Mouse (Mus musculus) heart, embryonic 13.5 days (tissue): ENCODE data around the gene Mis12. TPM values are rescaled to one million over a fixed set of nuclear protein-coding genes. Genes with fewer than 3 reads are reported as not detected.

Source experiments
- ATAC-seq: fragments of 200-750 bp; cut with Nextera tagmentation; 2 replicates; pipeline ENCODE4 v1.8.0; 2017; ENCODE audit warnings: moderate TSS enrichment; ENCODE audit not compliant: insufficient number of reproducible peaks, low FRiP score, low TSS enrichment; ENCODE audit errors: extremely low read depth
- H3K27ac ChIP-seq: fragments of 300-500 bp; sonication (generic); replicated peaks from 2 replicates; pipeline ENCODE4 v1.5.1; 2015; ENCODE audit warnings: moderate library complexity, mild to moderate bottlenecking, inconsistent platforms
- H3K27me3 ChIP-seq: fragments of 300-500 bp; sonication (generic); replicated peaks from 2 replicates; pipeline ENCODE4 v1.6.1; 2015; ENCODE audit warnings: mild to moderate bottlenecking, inconsistent platforms
- H3K36me3 ChIP-seq: fragments of 300-500 bp; sonication (generic); 2 replicates; pipeline ENCODE4 v1.6.1; 2015; ENCODE audit warnings: mild to moderate bottlenecking, inconsistent platforms
- H3K4me1 ChIP-seq: fragments of 300-500 bp; sonication (generic); 2 replicates; pipeline ENCODE4 v1.6.1; 2015; ENCODE audit warnings: inconsistent platforms
- H3K4me2 ChIP-seq: fragments of 300-500 bp; sonication (generic); 2 replicates; pipeline ENCODE4 v1.6.1; 2015; ENCODE audit warnings: inconsistent platforms, mild to moderate bottlenecking, moderate library complexity
- H3K4me3 ChIP-seq: fragments of 300-500 bp; sonication (generic); 2 replicates; pipeline ENCODE4 v1.5.1; 2015; ENCODE audit warnings: moderate library complexity, mild to moderate bottlenecking, inconsistent platforms
- H3K9ac ChIP-seq: fragments of 300-500 bp; sonication (generic); 2 replicates; pipeline ENCODE4 v1.6.1; 2015; ENCODE audit warnings: inconsistent platforms, mild to moderate bottlenecking, moderate library complexity
- H3K9me3 ChIP-seq: fragments of 300-500 bp; sonication (generic); 2 replicates; pipeline ENCODE4 v1.6.1; 2016; ENCODE audit warnings: inconsistent platforms
- WGBS: fragments of 180-500 bp; shearing (Covaris S2); methylation state at CpG from one replicate; pipeline ENCODE4 v1.1.7; 2015; ENCODE audit warnings: mixed read lengths; 5-methylcytosine and 5-hydroxymethylcytosine counted together
- polyA plus RNA-seq: library from polyadenylated mRNA; unstranded; fragments of >200 nt; fragmentation: Nextera tagmentation; extraction: Ambion mirVana; gene quantifications from 2 replicates; pipeline ENCODE4 v1.2.1, GENCODE M21; 2015

Gene Mis12
- polyA plus RNA-seq, 1 experiment from 2014 or later, result 22.6 TPM

GRCm38 (mm10) chr11:71028280-71028679 lies 8.9 kb downstream of the Mis12 start:
- Histone ChIP-seq H3K27ac (no peak overlapping the region), H3K27me3 (no peaks in the 10 kb centered on the region), H3K4me2 (no peak overlapping the region), H3K36me3 (peaks cover 49% of the 10 kb centered on the region), H3K4me3 (no peak overlapping the region), H3K4me1 (peaks cover 15% of the 10 kb centered on the region), H3K9ac (no peak overlapping the region), H3K9me3 (no peaks in the 10 kb centered on the region)
- no peak for ATAC-seq
- WGBS, result 73% methylated on average over 3 of the region's 3 CpGs

- Histone ChIP-seq H3K4me3 (no peak overlapping the region), H3K4me2 (no peak overlapping the region), H3K27ac (no peak overlapping the region), H3K9me3 (no peaks in the 10 kb centered on the region), H3K4me1 (peaks cover 15% of the 10 kb centered on the region), H3K36me3 (peaks cover 39% of the 10 kb centered on the region), H3K9ac (no peak overlapping the region), H3K27me3 (no peaks in the 10 kb centered on the region)
- WGBS, result 77% methylated on average over 3 of the region's 3 CpGs
- ATAC-seq, result no peak
Observed at GRCm38 (mm10) chr11:71029403-71030118, 10.2 kb downstream of the Mis12 start.

- Histone ChIP-seq H3K9me3 (no peaks in the 10 kb centered on the region), H3K27ac (no peak overlapping the region), H3K36me3 (peaks cover 14% of the 10 kb centered on the region), H3K27me3 (no peaks in the 10 kb centered on the region), H3K4me2 (peak overlapping the region; percentile 94), H3K4me1 (peaks cover 15% of the 10 kb centered on the region), H3K9ac (peak overlapping the region; percentile 83), H3K4me3 (peak overlapping the region; percentile 71)
- ATAC-seq, result no peak
- WGBS, result 69% methylated on average over 7 of the region's 7 CpGs
Observed at GRCm38 (mm10) chr11:71032070-71032469, 12.7 kb downstream of the Mis12 start.

- H3K36me3 ChIP-seq, result peaks cover 8% of the 10 kb centered on the region
- 10% methylated on average over 26 of the region's 26 CpGs for WGBS
- peak; percentile 10; the same call in 1 of the 2 replicates for ATAC-seq
- peak overlapping the region; percentile 94 for H3K4me2 ChIP-seq
- H3K9ac ChIP-seq, result peak overlapping the region; percentile 83
- peak overlapping the region; percentile 71 for H3K4me3 ChIP-seq
- H3K4me1 ChIP-seq, result peaks cover 15% of the 10 kb centered on the region
- no peaks in the 10 kb centered on the region for H3K27me3 ChIP-seq
- H3K27ac ChIP-seq, result peak overlapping the region; percentile 70
- no peaks in the 10 kb centered on the region for H3K9me3 ChIP-seq
Observed at GRCm38 (mm10) chr11:71032491-71033162, 13.2 kb downstream of the Mis12 start.

GRCm38 (mm10) chr11:71033163-71033761 lies 13.9 kb downstream of the Mis12 start, which contains the start of gene 6330403K07Rik:
Gene 6330403K07Rik, minus strand, starts transcription at chr11:71033513.
- peak within 1 kb of the TSS; percentile 71 for H3K4me3 ChIP-seq
- H3K27me3 ChIP-seq, result no peaks in the 10 kb centered on the region
- WGBS, result 0% methylated on average over 30 of the region's 31 CpGs
- peak within 1 kb of the TSS; percentile 83 for H3K9ac ChIP-seq
- peaks cover 2% of the 10 kb centered on the region; the same call in 1 of the 2 replicates for H3K36me3 ChIP-seq
- ATAC-seq, result peak; percentile 64; the same call in 1 of the 2 replicates
- H3K27ac ChIP-seq, result peak within 1 kb of the TSS; percentile 70
- H3K9me3 ChIP-seq, result no peaks in the 10 kb centered on the region
- H3K4me1 ChIP-seq, result peaks cover 15% of the 10 kb centered on the region
- peak within 1 kb of the TSS; percentile 94 for H3K4me2 ChIP-seq

GRCm38 (mm10) chr11:71039526-71040298 lies 20.3 kb downstream of the Mis12 start:
- Histone ChIP-seq H3K4me3 (no peak overlapping the region), H3K4me1 (no peaks in the 10 kb centered on the region), H3K4me2 (no peak overlapping the region), H3K27me3 (no peaks in the 10 kb centered on the region), H3K27ac (no peak overlapping the region), H3K9ac (no peak overlapping the region), H3K9me3 (no peaks in the 10 kb centered on the region), H3K36me3 (no peaks in the 10 kb centered on the region)
- 91% methylated on average over 5 of the region's 5 CpGs for WGBS
- no peak for ATAC-seq

- no peak overlapping the region for H3K27ac ChIP-seq
- no peaks in the 10 kb centered on the region for H3K4me1 ChIP-seq
- no peaks in the 10 kb centered on the region for H3K27me3 ChIP-seq
- no peaks in the 10 kb centered on the region for H3K36me3 ChIP-seq
- H3K4me3 ChIP-seq, result no peak overlapping the region
- H3K9ac ChIP-seq, result no peak overlapping the region
- no peak overlapping the region for H3K4me2 ChIP-seq
- no peak for ATAC-seq
- WGBS, result 2% methylated on average over 1 of the region's 1 CpGs
- H3K9me3 ChIP-seq, result no peaks in the 10 kb centered on the region
Observed at GRCm38 (mm10) chr11:71052554-71052953, 33.1 kb downstream of the Mis12 start.

- 72% methylated on average over 1 of the region's 1 CpGs for WGBS
- no peak overlapping the region for H3K27ac ChIP-seq
- no peak overlapping the region for H3K4me3 ChIP-seq
- H3K9me3 ChIP-seq, result peaks cover 9% of the 10 kb centered on the region; the same call in 1 of the 2 replicates
- H3K9ac ChIP-seq, result no peak overlapping the region
- H3K4me2 ChIP-seq, result no peak overlapping the region
- no peak for ATAC-seq
- H3K27me3 ChIP-seq, result no peaks in the 10 kb centered on the region
- H3K36me3 ChIP-seq, result no peaks in the 10 kb centered on the region
- no peaks in the 10 kb centered on the region for H3K4me1 ChIP-seq
Observed at GRCm38 (mm10) chr11:71076342-71076741, 56.9 kb downstream of the Mis12 start.

Other genes with a start within 250 kb of the Mis12 start
- 0.13 TPM in 1 of 2 replicates, not detected in the other for gene Scimp, start 207.0 kb upstream of the Mis12 start, polyA plus RNA-seq
- 28.3 and 31.8 TPM in 2 replicates for gene Rabep1, start 174.8 kb upstream of the Mis12 start, polyA plus RNA-seq
- gene Nup88, start 49.6 kb upstream of the Mis12 start, polyA plus RNA-seq, result 101 and 112 TPM in 2 replicates
- 46.6 and 61.5 TPM in 2 replicates for gene Rpain, start 49.4 kb upstream of the Mis12 start, polyA plus RNA-seq
- gene C1qbp, start 36.6 kb upstream of the Mis12 start, polyA plus RNA-seq, result 248 and 269 TPM in 2 replicates
- gene Dhx33, start 15.2 kb upstream of the Mis12 start, polyA plus RNA-seq, result 11.3 and 12.6 TPM in 2 replicates
- gene Derl2, start 230 bp downstream of the Mis12 start, polyA plus RNA-seq, result 30.8 and 35.6 TPM in 2 replicates
- gene 6330403K07Rik, start 13.9 kb downstream of the Mis12 start, polyA plus RNA-seq, result 35.8 and 40.1 TPM in 2 replicates
- not detected in 2 replicates for gene Nlrp1a, start 125.1 kb downstream of the Mis12 start, polyA plus RNA-seq
- gene Nlrp1b, start 211.1 kb downstream of the Mis12 start, polyA plus RNA-seq, result not detected in 2 replicates